Mouse (Mus musculus): ENCODE measurements around the gene Prr5l.

Prr5l gene

GRCm38 (mm10) chr2:101881471-101882162 is 1.2 kb downstream of the Prr5l start:
- no peak for DNase-seq (ENCODE audit: low spot score in 2 of 2)

GRCm38 (mm10) chr2:101871179-101871578 is 11.6 kb downstream of the Prr5l start:
- no peak for DNase-seq (ENCODE audit: low spot score in 2 of 2)

GRCm38 (mm10) chr2:101868683-101869082 is 14.1 kb downstream of the Prr5l start:
- DNase-seq (ENCODE audit: low spot score in 2 of 2): no peak

GRCm38 (mm10) chr2:101862219-101863123 is 20.4 kb downstream of the Prr5l start:
- no peak for DNase-seq (ENCODE audit: low spot score in 2 of 2)

- no peak for DNase-seq (ENCODE audit: low spot score in 2 of 2)
Observed at GRCm38 (mm10) chr2:101860920-101861485, 21.8 kb downstream of the Prr5l start.

- DNase-seq (ENCODE audit: low spot score in 2 of 2): no peak
Observed at GRCm38 (mm10) chr2:101856174-101856573, 26.7 kb downstream of the Prr5l start.

- no peak for DNase-seq (ENCODE audit: low spot score in 2 of 2)
Observed at GRCm38 (mm10) chr2:101854792-101855191, 28.0 kb downstream of the Prr5l start.

GRCm38 (mm10) chr2:101842756-101843155 is 40.1 kb downstream of the Prr5l start:
- no peak for DNase-seq (ENCODE audit: low spot score in 2 of 2)

- DNase-seq (ENCODE audit: low spot score in 2 of 2): no peak
Observed at GRCm38 (mm10) chr2:101834816-101835523, 47.9 kb downstream of the Prr5l start.

GRCm38 (mm10) chr2:101832361-101832760 is 50.5 kb downstream of the Prr5l start:
- no peak for DNase-seq (ENCODE audit: low spot score in 2 of 2)

- no peak for DNase-seq (ENCODE audit: low spot score in 2 of 2)
Observed at GRCm38 (mm10) chr2:101831851-101832250, 51.0 kb downstream of the Prr5l start.

- no peak for DNase-seq (ENCODE audit: low spot score in 2 of 2)
Observed at GRCm38 (mm10) chr2:101830186-101830915, 52.5 kb downstream of the Prr5l start.

GRCm38 (mm10) chr2:101829013-101829412 is 53.8 kb downstream of the Prr5l start:
- DNase-seq (ENCODE audit: low spot score in 2 of 2): no peak

- no peak for DNase-seq (ENCODE audit: low spot score in 2 of 2)
Observed at GRCm38 (mm10) chr2:101828057-101828643, 54.7 kb downstream of the Prr5l start.

GRCm38 (mm10) chr2:101827626-101828025 is 55.2 kb downstream of the Prr5l start:
- no peak for DNase-seq (ENCODE audit: low spot score in 2 of 2)

GRCm38 (mm10) chr2:101826950-101827600 is 55.8 kb downstream of the Prr5l start:
- DNase-seq (ENCODE audit: low spot score in 2 of 2): no peak

- DNase-seq (ENCODE audit: low spot score in 2 of 2): no peak
Observed at GRCm38 (mm10) chr2:101826186-101826707, 56.6 kb downstream of the Prr5l start.

GRCm38 (mm10) chr2:101825226-101826120 is 57.4 kb downstream of the Prr5l start:
- DNase-seq (ENCODE audit: low spot score in 2 of 2): no peak

- no peak for DNase-seq (ENCODE audit: low spot score in 2 of 2)
Observed at GRCm38 (mm10) chr2:101823821-101824220, 59.0 kb downstream of the Prr5l start.

Measured in right cerebral cortex, postnatal 36 days (tissue).